Mouse (Mus musculus) testis, adult 2 months (tissue): ENCODE data around the gene Fbxl13.

Source experiments
- CTCF ChIP-seq: fragments of 200-500 bp; IDR thresholded peaks from 2 replicates; pipeline ENCODE4 v1.5.1; 2012; ENCODE audit warnings: low read depth, mild to moderate bottlenecking, inconsistent platforms, low read length, moderate library complexity; ENCODE audit not compliant: control insufficient read depth, insufficient read depth, insufficient replicate concordance
- POLR2A ChIP-seq: fragments of 200-500 bp; IDR thresholded peaks from 2 replicates; pipeline ENCODE4 v1.6.1; 2012; ENCODE audit warnings: low read depth, mild to moderate bottlenecking, inconsistent platforms, low read length, moderate library complexity; ENCODE audit not compliant: control insufficient read depth

GRCm38 (mm10) chr5:21545227-21545626, 100.2 kb downstream of the Fbxl13 start:
- TF ChIP-seq CTCF (no peak), POLR2A (no peak)
